Mouse (Mus musculus) testis, adult 2 months (tissue): ENCODE results near the gene Ubl5.

Source experiments
- CTCF ChIP-seq: fragments of 200-500 bp; IDR thresholded peaks from 2 replicates; pipeline ENCODE4 v1.5.1; 2012; ENCODE audit warnings: low read depth, mild to moderate bottlenecking, inconsistent platforms, low read length, moderate library complexity; ENCODE audit not compliant: control insufficient read depth, insufficient read depth, insufficient replicate concordance
- POLR2A ChIP-seq: fragments of 200-500 bp; IDR thresholded peaks from 2 replicates; pipeline ENCODE4 v1.6.1; 2012; ENCODE audit warnings: low read depth, mild to moderate bottlenecking, inconsistent platforms, low read length, moderate library complexity; ENCODE audit not compliant: control insufficient read depth

DNA sequence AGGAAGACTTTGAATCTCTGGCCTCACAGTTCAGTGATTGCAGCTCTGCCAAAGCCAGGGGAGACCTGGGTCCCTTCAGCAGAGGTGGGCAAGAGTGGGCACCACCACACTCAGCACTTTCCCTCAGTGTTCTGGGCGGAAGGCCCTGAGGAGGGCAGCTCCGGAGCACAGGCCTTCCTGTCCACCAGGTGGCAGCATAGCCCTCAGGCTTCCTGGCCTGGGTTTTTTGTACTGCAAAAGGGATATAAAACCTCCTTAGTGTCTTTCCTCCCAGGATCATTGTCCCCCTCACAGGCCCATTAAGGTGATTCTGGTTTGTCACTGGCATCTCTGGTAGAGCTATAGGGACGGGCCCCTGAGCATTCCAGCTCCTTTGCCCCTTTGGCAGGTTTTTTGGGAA lies 19.6 kb downstream of the Ubl5 start:
- TF ChIP-seq CTCF = peak; percentile 64; the same call in 1 of the 2 replicates
- TF ChIP-seq POLR2A = no peak
